Mouse (Mus musculus): ENCODE measurements around the gene Nid2.

GRCm38 (mm10) chr14:19836289-19836688 lies 85.2 kb downstream of the Nid2 start:
- no peak for TF ChIP-seq CTCF (IDR thresholded peaks at IDR 0.05; ENCODE audit: borderline replicate concordance, control insufficient read depth, extremely low read depth, insufficient read depth, low read length, poor library complexity)
- no peak for TF ChIP-seq POLR2A (IDR thresholded peaks at IDR 0.05; ENCODE audit: control insufficient read depth, extremely low read depth, insufficient read depth, low read length, poor library complexity)
